Mouse (Mus musculus) MEL (cell line): ENCODE measurements around the gene Vps29.

ENCODE experiments used
- CHD2 ChIP-seq: IDR thresholded peaks from 2 replicates; pipeline ENCODE4 v1.6.1; 2011; ENCODE audit warnings: low read length, improper control_type of control experiment
- CTCF ChIP-seq, 3 experiments: IDR thresholded peaks in 2 of 3; conservative IDR thresholded peaks in 1 of 3; 2 replicates each; pipeline ENCODE4 v1.5.1; 2011 to 2012; ENCODE audit warnings: low read length in 3 of 3, low read depth in 2 of 3, mild to moderate bottlenecking in 2 of 3, improper control_type of control experiment in 1 of 3, inconsistent platforms in 1 of 3, mixed read lengths in 1 of 3, moderate library complexity in 1 of 3; ENCODE audit not compliant: control insufficient read depth in 1 of 3, insufficient read depth in 1 of 3, poor library complexity in 1 of 3, severe bottlenecking in 1 of 3
- EP300 ChIP-seq, 2 experiments: IDR thresholded peaks; 2 replicates each; pipeline ENCODE4 v1.6.1; 2011; ENCODE audit warnings: improper control_type of control experiment in 2 of 2, low read length in 2 of 2, low read depth in 1 of 2, mild to moderate bottlenecking in 1 of 2
- ETS1 ChIP-seq: IDR thresholded peaks from 2 replicates; pipeline ENCODE4 v1.6.1; 2012; ENCODE audit warnings: low read depth, mild to moderate bottlenecking, inconsistent platforms, low read length, improper control_type of control experiment, moderate library complexity
- GATA1 ChIP-seq: IDR thresholded peaks from 2 replicates; pipeline ENCODE4 v1.6.1; 2011; ENCODE audit warnings: low read depth, low read length, improper control_type of control experiment
- MAZ ChIP-seq: IDR thresholded peaks from 2 replicates; pipeline ENCODE4 v1.6.1; 2012; ENCODE audit warnings: low read depth, mild to moderate bottlenecking, inconsistent platforms, low read length, improper control_type of control experiment
- NELFE ChIP-seq: IDR thresholded peaks from 2 replicates; pipeline ENCODE4 v1.6.1; 2011; ENCODE audit warnings: low read depth, low read length, improper control_type of control experiment
- POLR2A ChIP-seq, 2 experiments: IDR thresholded peaks; 2 replicates each; pipeline ENCODE4 v1.6.1; 2011 to 2012; ENCODE audit warnings: low read length in 2 of 2, mild to moderate bottlenecking in 2 of 2, control low read depth in 1 of 2, improper control_type of control experiment in 1 of 2, low read depth in 1 of 2, moderate library complexity in 1 of 2; ENCODE audit not compliant: control insufficient read depth in 1 of 2, insufficient read depth in 1 of 2, poor library complexity in 1 of 2
- POLR2AphosphoS2 ChIP-seq: IDR thresholded peaks from 2 replicates; pipeline ENCODE4 v1.6.1; 2011; ENCODE audit warnings: low read length, improper control_type of control experiment
- POLR2AphosphoS5 ChIP-seq: IDR thresholded peaks from 2 replicates; pipeline ENCODE4 v1.6.1; 2012; ENCODE audit warnings: low read depth, borderline replicate concordance, mild to moderate bottlenecking, inconsistent platforms, low read length, moderate library complexity, mixed read lengths
- ZC3H11A ChIP-seq: IDR thresholded peaks from 2 replicates; pipeline ENCODE4 v1.6.1; 2012; ENCODE audit warnings: low read depth, mild to moderate bottlenecking, inconsistent platforms, low read length, improper control_type of control experiment
- ZKSCAN1 ChIP-seq: IDR thresholded peaks from 2 replicates; pipeline ENCODE4 v1.6.1; 2012; ENCODE audit warnings: low read depth, mild to moderate bottlenecking, inconsistent platforms, low read length, improper control_type of control experiment, moderate library complexity

GRCm38 (mm10) chr5:122354492-122355067 is 411 bp downstream of the Vps29 start:
- TF ChIP-seq MAZ (no peak), NELFE (no peak), ZKSCAN1 (no peak), POLR2AphosphoS2 (no peak), CTCF (IDR thresholded peaks at IDR 0.05 in 2 of 3, conservative IDR thresholded peaks at IDR 0.05 in 1 of 3; ENCODE audit: control insufficient read depth in 1 of 3, insufficient read depth in 1 of 3, low read depth in 2 of 3, low read length in 3 of 3, poor library complexity in 1 of 3, severe bottlenecking in 1 of 3) (no peak; a peak in 1 of 6 replicates), GATA1 (no peak), POLR2A (IDR thresholded peaks at IDR 0.05; ENCODE audit: control insufficient read depth in 1 of 2, insufficient read depth in 1 of 2, low read depth in 1 of 2, low read length in 2 of 2, poor library complexity in 1 of 2) (peak in 1 of 2 experiments; percentile 6; a peak in 1 of 4 replicates), EP300 (IDR thresholded peaks at IDR 0.05; ENCODE audit: low read depth in 1 of 2, low read length in 2 of 2) (no peak), ETS1 (no peak), ZC3H11A (no peak), POLR2AphosphoS5 (no peak), CHD2 (no peak)
